Mouse (Mus musculus): ENCODE results near the gene Arid5b. TPM values are rescaled to one million over a fixed set of nuclear protein-coding genes. Genes with fewer than 3 reads are reported as not detected.

Arid5b gene
- polyA plus RNA-seq, 1 experiment from 2014 or later: 27.0 TPM

DNA sequence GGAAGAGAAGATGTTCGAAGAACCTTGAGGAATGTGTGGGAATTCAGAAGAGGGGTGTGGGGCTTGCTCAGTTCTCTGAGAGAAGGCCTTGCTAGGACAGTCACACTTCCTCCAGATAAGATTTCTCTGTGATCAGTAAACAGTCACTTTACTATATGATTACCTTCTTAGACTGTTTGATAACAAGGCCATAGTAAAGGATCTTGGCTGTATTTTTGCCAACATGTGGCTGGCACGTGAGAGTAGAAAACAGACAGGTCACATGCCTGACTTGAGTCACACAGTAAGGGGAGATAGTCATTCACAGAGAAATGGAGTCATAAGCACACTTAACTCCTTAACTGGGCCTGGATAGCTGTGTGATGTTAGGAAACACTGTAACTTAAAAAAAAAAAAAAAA lies 151.4 kb downstream of the Arid5b start:
- Histone ChIP-seq H3K4me2 (ENCODE audit: low read depth, low read length) (no peak overlapping the region), H3K27me3 (replicated peaks; ENCODE audit: control insufficient read depth, insufficient read depth, low read length) (no peaks in the 10 kb centered on the region), H3K4me3 (ENCODE audit: low read length) (no peak overlapping the region), H3K36me3 (ENCODE audit: control insufficient read depth, insufficient read depth, low read length) (peaks cover 1% of the 10 kb centered on the region; the same call in 1 of the 2 replicates), H3K4me1 (ENCODE audit: control insufficient read depth, insufficient read depth, low read length) (peaks cover 18% of the 10 kb centered on the region), H3K9me3 (ENCODE audit: control insufficient read depth, low read length) (no peaks in the 10 kb centered on the region), H3K9ac (ENCODE audit: low read depth, low read length) (no peak overlapping the region), H3K27ac (ENCODE audit: low read length) (peak overlapping the region; percentile 76)
- peak; percentile 80 for ATAC-seq
- WGBS: 54% methylated on average over 2 of the region's 2 CpGs

DNA sequence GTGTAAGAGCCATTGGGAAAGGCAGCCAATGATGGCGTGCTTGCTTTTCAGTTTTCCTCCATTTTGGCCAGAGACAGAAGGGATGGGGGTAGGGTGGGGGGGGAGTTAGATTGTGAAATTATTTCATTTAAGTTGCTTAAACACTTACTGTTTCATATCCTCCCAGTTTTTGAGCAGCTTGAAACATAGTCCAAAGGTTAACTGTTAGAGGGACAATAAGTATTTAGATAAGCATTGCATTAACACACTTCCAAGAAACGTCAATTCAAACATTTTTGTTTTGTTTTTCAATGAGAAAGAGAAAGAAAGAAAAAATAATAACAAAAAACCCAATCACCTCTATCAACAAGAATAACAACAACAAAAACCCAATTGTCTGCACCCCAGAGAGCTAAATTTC lies 152.0 kb downstream of the Arid5b start:
- Histone ChIP-seq H3K27ac (ENCODE audit: low read length) (peak overlapping the region; percentile 28), H3K4me3 (ENCODE audit: low read length) (no peak overlapping the region), H3K9me3 (ENCODE audit: control insufficient read depth, low read length) (no peaks in the 10 kb centered on the region), H3K27me3 (replicated peaks; ENCODE audit: control insufficient read depth, insufficient read depth, low read length) (no peaks in the 10 kb centered on the region), H3K9ac (ENCODE audit: low read depth, low read length) (no peak overlapping the region), H3K4me1 (ENCODE audit: control insufficient read depth, insufficient read depth, low read length) (peaks cover 18% of the 10 kb centered on the region), H3K36me3 (ENCODE audit: control insufficient read depth, insufficient read depth, low read length) (no peaks in the 10 kb centered on the region), H3K4me2 (ENCODE audit: low read depth, low read length) (no peak overlapping the region)
- 65% methylated on average over 2 of the region's 2 CpGs for WGBS
- peak; percentile 32 for ATAC-seq

DNA sequence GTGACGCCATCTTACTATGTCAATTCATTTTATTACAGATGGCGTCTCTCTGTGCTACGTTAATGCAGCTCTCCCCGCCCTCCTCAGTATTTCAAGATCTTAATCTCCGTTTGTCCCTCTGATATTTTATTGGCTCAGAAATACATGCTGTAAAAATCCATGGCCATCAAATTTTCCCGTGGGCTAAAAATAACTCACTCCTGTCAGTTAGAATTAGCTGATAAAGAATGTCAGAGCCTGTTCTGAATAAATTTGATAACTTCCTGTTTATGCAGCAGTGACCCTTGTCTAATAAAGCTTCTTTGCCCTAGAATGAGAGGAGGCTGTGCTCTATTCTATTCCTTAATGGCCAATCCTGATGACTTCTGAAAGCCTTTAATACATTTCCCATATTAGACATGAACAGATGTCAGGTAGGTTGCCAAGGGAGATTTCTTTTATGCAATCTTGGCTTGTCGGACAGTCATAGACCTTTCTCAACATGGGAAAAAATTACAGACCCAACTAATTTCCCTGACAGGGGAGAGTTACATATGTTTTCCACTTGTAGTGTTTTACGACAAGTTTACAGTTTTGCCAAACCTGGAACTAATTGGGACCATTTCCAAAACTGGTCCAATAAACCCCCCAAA lies 152.5 kb downstream of the Arid5b start:
- ATAC-seq: peak; percentile 15; the same call in 1 of the 2 replicates
- Histone ChIP-seq H3K9ac (ENCODE audit: low read depth, low read length) (no peak overlapping the region), H3K4me1 (ENCODE audit: control insufficient read depth, insufficient read depth, low read length) (peaks cover 18% of the 10 kb centered on the region), H3K27me3 (replicated peaks; ENCODE audit: control insufficient read depth, insufficient read depth, low read length) (no peaks in the 10 kb centered on the region), H3K9me3 (ENCODE audit: control insufficient read depth, low read length) (no peaks in the 10 kb centered on the region), H3K36me3 (ENCODE audit: control insufficient read depth, insufficient read depth, low read length) (no peaks in the 10 kb centered on the region), H3K27ac (ENCODE audit: low read length) (peak overlapping the region; percentile 28), H3K4me2 (ENCODE audit: low read depth, low read length) (no peak overlapping the region), H3K4me3 (ENCODE audit: low read length) (no peak overlapping the region)
- 43% methylated on average over 8 of the region's 8 CpGs for WGBS

DNA sequence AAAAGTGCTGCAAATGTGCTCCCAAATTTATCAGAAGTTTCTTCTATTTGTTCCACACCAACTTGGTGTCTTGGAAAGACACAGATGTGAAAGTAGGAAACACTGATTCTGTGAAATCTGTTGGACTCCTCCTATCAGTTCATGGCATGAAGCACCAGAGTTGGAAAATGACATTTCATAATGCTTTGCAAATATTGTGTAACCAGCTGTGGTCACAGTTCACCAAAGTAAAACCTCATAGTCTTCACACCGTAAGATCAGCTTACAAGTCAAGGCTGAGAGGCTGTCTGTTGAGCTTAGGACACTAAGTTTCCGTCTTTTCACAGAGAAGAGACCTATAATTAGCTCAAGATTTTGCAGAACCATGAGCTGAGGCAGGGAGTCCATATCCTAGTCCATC lies 153.6 kb downstream of the Arid5b start:
- Histone ChIP-seq H3K9ac (ENCODE audit: low read depth, low read length) (no peak overlapping the region), H3K4me1 (ENCODE audit: control insufficient read depth, insufficient read depth, low read length) (peaks cover 18% of the 10 kb centered on the region), H3K4me3 (ENCODE audit: low read length) (no peak overlapping the region), H3K27ac (ENCODE audit: low read length) (peak overlapping the region; percentile 55; the same call in 1 of the 2 replicates), H3K27me3 (replicated peaks; ENCODE audit: control insufficient read depth, insufficient read depth, low read length) (no peaks in the 10 kb centered on the region), H3K9me3 (ENCODE audit: control insufficient read depth, low read length) (no peaks in the 10 kb centered on the region), H3K36me3 (ENCODE audit: control insufficient read depth, insufficient read depth, low read length) (no peaks in the 10 kb centered on the region), H3K4me2 (ENCODE audit: low read depth, low read length) (no peak overlapping the region)
- peak; percentile 57 for ATAC-seq
- WGBS: 67% methylated on average over 2 of the region's 2 CpGs

DNA sequence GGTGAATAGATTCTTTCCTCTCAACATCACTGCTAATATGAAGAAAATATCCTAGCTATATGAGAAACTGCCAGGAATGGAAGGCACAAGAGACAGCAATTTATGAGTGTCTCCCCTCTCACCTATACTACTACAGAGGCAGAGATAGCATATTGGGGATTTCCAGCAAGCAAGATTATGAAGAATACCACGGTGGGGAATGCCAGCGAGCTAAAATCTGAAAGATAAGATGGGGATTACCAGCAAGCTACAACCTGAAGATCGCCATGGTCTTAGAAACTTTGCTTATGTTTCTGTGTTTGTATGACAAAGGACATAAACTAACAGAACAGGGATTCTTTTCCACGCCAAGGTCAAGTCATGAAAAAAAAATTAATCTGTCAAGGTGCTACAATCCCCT lies 155.1 kb downstream of the Arid5b start:
- Histone ChIP-seq H3K4me2 (ENCODE audit: low read depth, low read length) (no peak overlapping the region), H3K36me3 (ENCODE audit: control insufficient read depth, insufficient read depth, low read length) (no peaks in the 10 kb centered on the region), H3K27me3 (replicated peaks; ENCODE audit: control insufficient read depth, insufficient read depth, low read length) (no peaks in the 10 kb centered on the region), H3K9ac (ENCODE audit: low read depth, low read length) (no peak overlapping the region), H3K4me3 (ENCODE audit: low read length) (no peak overlapping the region), H3K4me1 (ENCODE audit: control insufficient read depth, insufficient read depth, low read length) (peaks cover 11% of the 10 kb centered on the region), H3K9me3 (ENCODE audit: control insufficient read depth, low read length) (no peaks in the 10 kb centered on the region), H3K27ac (ENCODE audit: low read length) (no peak overlapping the region)
- ATAC-seq: no peak
- WGBS: 88% methylated on average over 4 of the region's 4 CpGs

DNA sequence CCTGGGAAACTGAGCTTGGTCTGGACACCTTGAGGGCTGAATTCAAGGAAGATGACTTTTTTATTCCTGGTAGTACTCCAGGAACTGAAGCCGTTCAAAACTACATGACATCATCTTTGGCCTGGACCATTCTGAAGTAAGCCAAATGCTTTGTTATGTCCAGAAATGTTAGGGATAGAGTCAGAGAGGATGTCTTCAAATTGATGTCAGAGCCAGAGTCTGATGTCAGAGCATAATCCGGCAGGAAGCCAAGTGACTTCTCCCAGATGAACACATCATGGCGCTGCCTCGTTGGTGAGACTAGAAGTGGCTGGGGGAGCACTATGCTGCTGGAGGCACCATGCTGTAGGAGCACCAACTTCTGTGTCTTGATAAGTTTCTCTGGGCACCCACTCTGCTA lies 156.6 kb downstream of the Arid5b start:
- 83% methylated on average over 4 of the region's 4 CpGs for WGBS
- no peak overlapping the region for H3K27ac ChIP-seq (ENCODE audit: low read length)
- no peak overlapping the region for H3K4me2 ChIP-seq (ENCODE audit: low read depth, low read length)
- no peaks in the 10 kb centered on the region for H3K9me3 ChIP-seq (ENCODE audit: control insufficient read depth, low read length)
- H3K9ac ChIP-seq (ENCODE audit: low read depth, low read length): no peak overlapping the region
- peaks cover 3% of the 10 kb centered on the region; the same call in 1 of the 2 replicates for H3K4me1 ChIP-seq (ENCODE audit: control insufficient read depth, insufficient read depth, low read length)
- no peak overlapping the region for H3K4me3 ChIP-seq (ENCODE audit: low read length)
- H3K27me3 ChIP-seq (replicated peaks; ENCODE audit: control insufficient read depth, insufficient read depth, low read length): no peaks in the 10 kb centered on the region
- ATAC-seq: no peak
- no peaks in the 10 kb centered on the region; the same call in 1 of the 2 replicates for H3K36me3 ChIP-seq (ENCODE audit: control insufficient read depth, insufficient read depth, low read length)

DNA sequence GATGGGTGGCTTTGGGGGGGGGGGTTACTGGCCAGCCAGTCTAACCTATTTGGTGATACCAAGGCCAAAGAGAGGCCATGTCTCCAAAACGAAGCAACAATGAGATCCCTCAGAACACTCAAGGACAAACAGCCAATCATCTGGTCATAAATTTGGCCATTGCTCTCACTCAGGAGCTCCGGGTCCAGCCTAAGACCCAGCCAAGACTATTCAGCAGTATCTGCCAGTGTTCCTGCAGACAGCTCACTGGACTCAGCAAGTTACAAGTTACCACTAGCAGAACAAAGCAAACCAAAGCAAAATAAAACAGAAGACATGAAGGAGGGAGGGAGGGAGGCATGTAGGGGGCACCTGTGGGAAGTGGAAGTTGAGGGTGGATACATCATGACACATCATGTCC lies 157.3 kb downstream of the Arid5b start:
- Histone ChIP-seq H3K4me3 (ENCODE audit: low read length) (no peak overlapping the region), H3K36me3 (ENCODE audit: control insufficient read depth, insufficient read depth, low read length) (no peaks in the 10 kb centered on the region; the same call in 1 of the 2 replicates), H3K9me3 (ENCODE audit: control insufficient read depth, low read length) (no peaks in the 10 kb centered on the region), H3K9ac (ENCODE audit: low read depth, low read length) (no peak overlapping the region), H3K27me3 (replicated peaks; ENCODE audit: control insufficient read depth, insufficient read depth, low read length) (no peaks in the 10 kb centered on the region), H3K4me1 (ENCODE audit: control insufficient read depth, insufficient read depth, low read length) (peaks cover under 1% of the 10 kb centered on the region; the same call in 1 of the 2 replicates), H3K4me2 (ENCODE audit: low read depth, low read length) (no peak overlapping the region), H3K27ac (ENCODE audit: low read length) (no peak overlapping the region)
- WGBS: 88% methylated on average over 2 of the region's 2 CpGs
- ATAC-seq: no peak

DNA sequence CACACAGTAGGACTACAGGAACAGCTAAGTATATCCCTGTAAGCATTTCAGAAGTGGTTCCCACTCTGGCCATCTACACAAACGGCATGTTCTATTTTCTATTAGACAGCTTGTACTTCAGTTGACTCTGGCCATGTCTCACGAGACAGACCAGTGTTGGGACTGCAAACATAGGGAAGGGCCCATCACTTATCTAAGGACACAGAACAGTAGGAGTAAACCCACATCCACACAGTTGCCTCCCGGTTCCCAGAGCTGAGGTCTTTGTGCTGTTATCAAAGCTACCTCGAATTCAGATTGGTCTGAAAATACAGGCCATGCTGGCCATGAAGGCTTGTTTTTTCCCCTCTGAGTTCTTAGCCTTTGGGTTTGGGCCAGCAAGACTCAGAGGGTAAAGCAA lies 158.5 kb downstream of the Arid5b start:
- H3K4me3 ChIP-seq (ENCODE audit: low read length): no peak overlapping the region
- H3K36me3 ChIP-seq (ENCODE audit: control insufficient read depth, insufficient read depth, low read length): no peaks in the 10 kb centered on the region; the same call in 1 of the 2 replicates
- no peak for ATAC-seq
- H3K9me3 ChIP-seq (ENCODE audit: control insufficient read depth, low read length): no peaks in the 10 kb centered on the region
- H3K27ac ChIP-seq (ENCODE audit: low read length): no peak overlapping the region
- H3K9ac ChIP-seq (ENCODE audit: low read depth, low read length): no peak overlapping the region
- no peaks in the 10 kb centered on the region for H3K27me3 ChIP-seq (replicated peaks; ENCODE audit: control insufficient read depth, insufficient read depth, low read length)
- no peaks in the 10 kb centered on the region for H3K4me1 ChIP-seq (ENCODE audit: control insufficient read depth, insufficient read depth, low read length)
- 88% methylated on average over 4 of the region's 4 CpGs for WGBS
- no peak overlapping the region for H3K4me2 ChIP-seq (ENCODE audit: low read depth, low read length)

DNA sequence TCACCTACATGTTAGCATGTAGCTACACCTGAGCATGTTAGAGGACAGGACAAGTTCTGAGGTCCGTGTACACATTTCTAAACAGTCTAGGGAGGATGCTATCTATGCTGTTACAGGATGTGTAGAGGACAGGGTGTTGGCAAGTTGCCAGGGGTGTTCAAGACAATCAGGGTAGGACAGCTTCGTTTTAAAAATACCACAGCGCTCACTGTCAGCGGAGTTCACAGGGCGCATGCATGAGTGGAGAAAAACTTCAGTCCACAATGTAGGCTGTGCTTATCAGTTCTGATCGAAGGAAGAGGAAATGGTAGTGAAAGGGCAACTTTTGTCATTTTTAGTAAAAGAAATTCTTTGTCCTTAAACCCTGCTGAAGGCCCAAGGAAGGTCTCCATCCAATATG lies 159.3 kb downstream of the Arid5b start:
- Histone ChIP-seq H3K9me3 (ENCODE audit: control insufficient read depth, low read length) (no peaks in the 10 kb centered on the region), H3K4me3 (ENCODE audit: low read length) (no peak overlapping the region), H3K9ac (ENCODE audit: low read depth, low read length) (no peak overlapping the region), H3K27me3 (replicated peaks; ENCODE audit: control insufficient read depth, insufficient read depth, low read length) (no peaks in the 10 kb centered on the region), H3K4me2 (ENCODE audit: low read depth, low read length) (no peak overlapping the region), H3K36me3 (ENCODE audit: control insufficient read depth, insufficient read depth, low read length) (no peaks in the 10 kb centered on the region; the same call in none of the 2 replicates), H3K4me1 (ENCODE audit: control insufficient read depth, insufficient read depth, low read length) (no peaks in the 10 kb centered on the region), H3K27ac (ENCODE audit: low read length) (no peak overlapping the region)
- no peak; the same call in 1 of the 2 replicates for ATAC-seq
- WGBS: 60% methylated on average over 6 of the region's 6 CpGs

DNA sequence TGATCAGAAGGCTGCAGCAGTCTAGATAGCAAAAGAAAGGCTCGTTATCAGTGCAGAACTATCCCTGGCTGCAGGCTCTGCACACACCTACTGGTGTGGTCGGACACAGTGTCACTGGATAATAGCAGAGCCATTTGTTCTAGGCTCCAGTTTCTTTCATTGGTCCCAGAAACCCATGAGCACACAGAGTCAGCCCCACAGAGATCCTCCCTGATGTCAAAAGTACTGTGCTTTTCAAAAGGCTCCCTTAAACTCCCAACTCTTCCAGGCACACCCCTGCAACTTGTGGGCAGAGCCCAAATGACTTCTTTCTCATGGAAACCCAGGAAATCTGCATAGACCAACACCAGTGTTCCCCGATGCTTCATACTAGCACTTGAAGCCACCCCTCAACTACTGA lies 163.6 kb downstream of the Arid5b start:
- ATAC-seq: no peak
- H3K4me1 ChIP-seq (ENCODE audit: control insufficient read depth, insufficient read depth, low read length): 0 out of 2 replicates have a peak, but pooled peaks cover 2% of the 10 kb centered on the region
- no peak overlapping the region for H3K9ac ChIP-seq (ENCODE audit: low read depth, low read length)
- no peaks in the 10 kb centered on the region; the same call in none of the 2 replicates for H3K36me3 ChIP-seq (ENCODE audit: control insufficient read depth, insufficient read depth, low read length)
- H3K27ac ChIP-seq (ENCODE audit: low read length): no peak overlapping the region
- H3K9me3 ChIP-seq (ENCODE audit: control insufficient read depth, low read length): no peaks in the 10 kb centered on the region
- H3K4me2 ChIP-seq (ENCODE audit: low read depth, low read length): no peak overlapping the region
- H3K4me3 ChIP-seq (ENCODE audit: low read length): no peak overlapping the region
- H3K27me3 ChIP-seq (replicated peaks; ENCODE audit: control insufficient read depth, insufficient read depth, low read length): no peaks in the 10 kb centered on the region
- 96% methylated on average over 3 of the region's 3 CpGs for WGBS

Data from intestine, embryonic 16.5 days (tissue).